Mouse (Mus musculus): Measurements from ENCODE around the gene Prom1. TPM values are rescaled to one million over a fixed set of nuclear protein-coding genes. Genes with fewer than 3 reads are reported as not detected.

Gene Prom1
- total and polyA plus RNA-seq, 2 experiments, result 1.8 to 13.5 TPM

DNA sequence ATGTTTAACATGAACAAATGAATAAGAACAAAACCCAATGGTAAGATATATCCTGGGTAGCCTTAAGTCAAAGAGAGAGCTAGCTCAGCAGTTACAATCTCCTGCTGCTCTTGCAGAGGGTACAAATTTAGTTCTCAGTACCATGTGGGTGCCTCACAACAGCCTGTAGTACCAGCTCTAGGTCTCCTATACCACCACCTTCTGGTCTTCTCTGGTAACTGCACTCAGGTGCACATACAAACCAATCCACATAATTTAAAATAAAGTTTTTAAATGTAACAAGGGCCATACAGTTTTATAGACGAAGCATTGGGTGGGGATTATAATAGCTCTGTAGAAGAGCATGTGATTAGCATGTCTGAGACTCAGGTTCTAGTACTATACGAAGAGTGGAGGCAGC lies 2.3 kb upstream of the Prom1 start:
- 93% methylated on average over 2 of the region's 2 CpGs for WGBS
- Histone ChIP-seq H3K36me3 (ENCODE audit: control insufficient read depth, insufficient read depth, low read length) (no peaks in the 10 kb centered on the region), H3K79me2 (ENCODE audit: control insufficient read depth, insufficient read depth, low read length) (no peaks in the 10 kb centered on the region), H3K4me3 (ENCODE audit: insufficient read depth, low read depth, low read length) (no peak overlapping the region), H3K27ac (replicated peaks; ENCODE audit: insufficient read depth, low read depth, low read length) (no peak overlapping the region), H3K9ac (ENCODE audit: low read depth, low read length) (no peak overlapping the region), H3K27me3 (ENCODE audit: control insufficient read depth, insufficient read depth, low read length) (peaks cover 16% of the 10 kb centered on the region), H3K4me1 (ENCODE audit: control insufficient read depth, insufficient read depth, low read length) (peaks cover 18% of the 10 kb centered on the region)
- no peak for DNase-seq (ENCODE audit: extremely low read depth, low read depth, low spot score)
- TF ChIP-seq CTCF (IDR thresholded peaks at IDR 0.05; ENCODE audit: low read depth, low read length) (no peak), POLR2A (IDR thresholded peaks at IDR 0.05; ENCODE audit: extremely low read depth, insufficient read depth, low read length) (no peak)

DNA sequence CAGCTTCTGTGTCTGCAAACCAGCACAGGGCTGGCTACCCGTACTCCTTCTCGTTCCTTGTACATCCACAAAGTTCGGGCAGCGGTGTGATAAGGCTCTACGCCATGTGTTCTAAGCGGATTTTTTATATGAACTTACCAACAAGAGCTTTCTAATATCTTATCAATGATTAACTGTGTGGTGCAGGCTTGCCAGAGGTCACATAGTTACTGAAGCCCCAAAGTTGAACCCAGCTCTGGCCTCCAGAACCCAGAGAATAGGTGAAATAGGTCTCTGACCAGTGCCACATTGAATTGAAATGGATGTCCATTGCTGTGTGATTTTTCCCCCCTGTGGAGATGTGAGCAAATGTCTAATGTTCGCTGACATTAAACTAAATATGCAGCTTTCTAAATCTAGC lies 1.3 kb upstream of the Prom1 start:
- Histone ChIP-seq H3K4me3 (ENCODE audit: insufficient read depth, low read depth, low read length) (no peak overlapping the region), H3K36me3 (ENCODE audit: control insufficient read depth, insufficient read depth, low read length) (no peaks in the 10 kb centered on the region), H3K27ac (replicated peaks; ENCODE audit: insufficient read depth, low read depth, low read length) (no peak overlapping the region), H3K4me1 (ENCODE audit: control insufficient read depth, insufficient read depth, low read length) (peaks cover 18% of the 10 kb centered on the region), H3K27me3 (ENCODE audit: control insufficient read depth, insufficient read depth, low read length) (peaks cover 16% of the 10 kb centered on the region), H3K79me2 (ENCODE audit: control insufficient read depth, insufficient read depth, low read length) (no peaks in the 10 kb centered on the region), H3K9ac (ENCODE audit: low read depth, low read length) (no peak overlapping the region)
- TF ChIP-seq CTCF (IDR thresholded peaks at IDR 0.05; ENCODE audit: low read depth, low read length), result no peak
- no peak for TF ChIP-seq POLR2A (IDR thresholded peaks at IDR 0.05; ENCODE audit: extremely low read depth, insufficient read depth, low read length)
- WGBS, result 30% methylated on average over 7 of the region's 7 CpGs
- DNase-seq (ENCODE audit: extremely low read depth, low read depth, low spot score), result peak; percentile 95

DNA sequence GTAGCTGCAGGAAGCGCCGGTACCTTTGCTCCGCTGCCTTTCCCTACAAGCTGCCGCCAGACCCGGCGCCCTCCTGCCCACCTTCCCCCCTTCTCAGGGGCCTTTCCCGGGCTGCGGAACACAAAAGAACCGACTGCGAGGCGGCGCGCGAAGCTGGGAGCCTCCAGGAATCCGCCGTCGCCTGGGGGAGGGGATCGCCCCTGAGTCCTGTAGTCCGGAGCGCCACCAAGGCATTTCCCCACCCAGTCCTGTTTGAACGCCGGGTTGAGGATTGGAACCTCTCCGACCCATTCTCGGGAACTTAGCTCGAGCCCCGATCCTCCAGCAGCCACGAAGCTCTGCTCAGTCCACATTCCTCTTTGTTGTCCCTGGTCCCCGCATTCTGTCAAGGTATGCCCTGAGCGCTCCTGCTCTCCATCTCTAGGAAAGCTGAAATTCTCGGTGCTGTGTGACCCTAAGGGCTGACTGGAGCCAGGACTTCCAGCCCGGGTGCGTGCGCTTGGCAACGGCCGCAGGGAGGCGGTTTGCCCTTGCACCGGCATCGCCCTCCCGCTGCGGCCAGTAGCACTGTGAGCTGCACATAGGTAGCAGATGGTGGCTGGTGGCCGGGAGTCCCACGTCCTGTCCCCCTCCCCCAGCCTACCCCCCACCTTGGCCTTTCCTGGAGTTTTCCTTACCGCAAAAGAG lies 1.1 kb downstream of the Prom1 start:
- DNase-seq (ENCODE audit: extremely low read depth, low read depth, low spot score), result peak; percentile 14
- H3K27ac ChIP-seq (replicated peaks; ENCODE audit: insufficient read depth, low read depth, low read length), result no peak overlapping the region
- peak overlapping the region; percentile 8; the same call in 1 of the 2 replicates for H3K9ac ChIP-seq (ENCODE audit: low read depth, low read length)
- WGBS, result under 1% methylated on average over 43 of the region's 43 CpGs
- no peaks in the 10 kb centered on the region for H3K79me2 ChIP-seq (ENCODE audit: control insufficient read depth, insufficient read depth, low read length)
- peaks cover 16% of the 10 kb centered on the region for H3K27me3 ChIP-seq (ENCODE audit: control insufficient read depth, insufficient read depth, low read length)
- TF ChIP-seq POLR2A (IDR thresholded peaks at IDR 0.05; ENCODE audit: extremely low read depth, insufficient read depth, low read length), result no peak
- TF ChIP-seq CTCF (IDR thresholded peaks at IDR 0.05; ENCODE audit: low read depth, low read length), result peak; percentile 30
- peak overlapping the region; percentile 35; the same call in 1 of the 2 replicates for H3K4me3 ChIP-seq (ENCODE audit: insufficient read depth, low read depth, low read length)
- peaks cover 21% of the 10 kb centered on the region for H3K4me1 ChIP-seq (ENCODE audit: control insufficient read depth, insufficient read depth, low read length)
- no peaks in the 10 kb centered on the region for H3K36me3 ChIP-seq (ENCODE audit: control insufficient read depth, insufficient read depth, low read length)

DNA sequence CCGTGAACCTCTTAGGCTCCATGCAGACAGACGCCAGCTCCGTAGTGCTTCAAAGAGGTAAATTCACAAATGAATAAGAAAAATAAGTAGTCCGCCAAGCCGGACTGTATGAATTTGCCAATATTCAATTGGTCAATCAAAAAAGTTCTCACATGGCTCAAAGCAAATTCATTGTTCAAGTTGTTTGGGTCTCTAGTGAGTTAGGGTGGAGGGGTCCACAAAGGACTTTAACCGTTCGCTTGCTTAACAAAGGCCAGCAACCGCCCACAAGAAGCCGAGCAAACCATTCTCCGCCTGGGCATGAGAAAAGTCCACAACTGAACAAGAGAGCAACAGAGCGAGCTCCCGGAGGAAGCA lies 1.7 kb downstream of the Prom1 start:
- no peak overlapping the region for H3K9ac ChIP-seq (ENCODE audit: low read depth, low read length)
- peaks cover 21% of the 10 kb centered on the region for H3K4me1 ChIP-seq (ENCODE audit: control insufficient read depth, insufficient read depth, low read length)
- no peaks in the 10 kb centered on the region for H3K36me3 ChIP-seq (ENCODE audit: control insufficient read depth, insufficient read depth, low read length)
- no peaks in the 10 kb centered on the region for H3K79me2 ChIP-seq (ENCODE audit: control insufficient read depth, insufficient read depth, low read length)
- H3K27me3 ChIP-seq (ENCODE audit: control insufficient read depth, insufficient read depth, low read length), result peaks cover 16% of the 10 kb centered on the region
- no peak for DNase-seq (ENCODE audit: extremely low read depth, low read depth, low spot score)
- TF ChIP-seq POLR2A (IDR thresholded peaks at IDR 0.05; ENCODE audit: extremely low read depth, insufficient read depth, low read length) (no peak), CTCF (IDR thresholded peaks at IDR 0.05; ENCODE audit: low read depth, low read length) (no peak)
- H3K27ac ChIP-seq (replicated peaks; ENCODE audit: insufficient read depth, low read depth, low read length), result no peak overlapping the region
- H3K4me3 ChIP-seq (ENCODE audit: insufficient read depth, low read depth, low read length), result peak overlapping the region; percentile 35; the same call in 1 of the 2 replicates
- WGBS, result 9% methylated on average over 12 of the region's 12 CpGs

DNA sequence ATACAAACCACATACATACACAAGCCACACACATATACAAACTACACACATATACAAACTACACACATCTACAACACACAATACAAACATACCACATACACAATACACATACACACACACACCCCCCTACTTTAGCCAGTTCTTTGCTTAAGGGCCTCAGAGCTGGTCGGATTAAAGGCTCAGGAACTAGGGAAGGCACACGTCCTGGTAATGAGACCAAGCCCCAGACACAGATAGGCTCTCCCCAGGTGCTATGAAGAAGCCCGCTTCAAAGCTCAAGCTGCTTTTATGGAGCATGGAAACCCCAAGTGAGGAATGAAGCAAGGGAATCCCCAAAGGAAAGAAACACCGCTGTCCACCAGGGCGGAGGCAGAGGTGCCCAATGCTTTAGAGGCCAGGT lies 4.8 kb downstream of the Prom1 start:
- Histone ChIP-seq H3K27ac (replicated peaks; ENCODE audit: insufficient read depth, low read depth, low read length) (no peak overlapping the region), H3K36me3 (ENCODE audit: control insufficient read depth, insufficient read depth, low read length) (no peaks in the 10 kb centered on the region), H3K4me1 (ENCODE audit: control insufficient read depth, insufficient read depth, low read length) (peaks cover 11% of the 10 kb centered on the region), H3K27me3 (ENCODE audit: control insufficient read depth, insufficient read depth, low read length) (peaks cover 16% of the 10 kb centered on the region), H3K79me2 (ENCODE audit: control insufficient read depth, insufficient read depth, low read length) (no peaks in the 10 kb centered on the region), H3K9ac (ENCODE audit: low read depth, low read length) (no peak overlapping the region), H3K4me3 (ENCODE audit: insufficient read depth, low read depth, low read length) (no peak overlapping the region)
- TF ChIP-seq CTCF (IDR thresholded peaks at IDR 0.05; ENCODE audit: low read depth, low read length) (no peak), POLR2A (IDR thresholded peaks at IDR 0.05; ENCODE audit: extremely low read depth, insufficient read depth, low read length) (no peak)
- WGBS, result 93% methylated on average over 5 of the region's 5 CpGs
- no peak for DNase-seq (ENCODE audit: extremely low read depth, low read depth, low spot score)

DNA sequence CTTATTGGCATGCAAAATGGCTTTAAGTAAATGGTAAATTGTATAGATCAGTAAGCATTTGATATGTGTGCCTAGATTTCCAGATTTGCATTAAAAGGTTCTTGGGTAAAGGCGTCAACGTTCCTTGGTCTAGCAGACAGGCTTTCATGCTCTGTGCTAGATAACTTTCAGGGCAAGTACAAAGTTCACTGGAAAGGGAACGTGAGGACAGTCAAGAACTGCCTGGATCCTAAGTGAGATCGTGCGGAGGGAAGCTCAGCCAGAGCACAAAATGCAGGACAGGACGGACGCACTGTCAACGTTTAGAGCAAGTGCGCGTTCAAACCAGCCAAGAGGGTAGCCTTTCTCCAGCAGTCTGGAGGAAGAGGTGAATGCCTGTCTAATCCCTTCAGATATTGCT lies 5.7 kb downstream of the Prom1 start:
- no peak for TF ChIP-seq POLR2A (IDR thresholded peaks at IDR 0.05; ENCODE audit: extremely low read depth, insufficient read depth, low read length)
- TF ChIP-seq CTCF (IDR thresholded peaks at IDR 0.05; ENCODE audit: low read depth, low read length), result no peak
- H3K27ac ChIP-seq (replicated peaks; ENCODE audit: insufficient read depth, low read depth, low read length), result no peak overlapping the region
- peak; percentile 33 for DNase-seq (ENCODE audit: extremely low read depth, low read depth, low spot score)
- no peaks in the 10 kb centered on the region for H3K36me3 ChIP-seq (ENCODE audit: control insufficient read depth, insufficient read depth, low read length)
- peaks cover 6% of the 10 kb centered on the region; the same call in 1 of the 2 replicates for H3K4me1 ChIP-seq (ENCODE audit: control insufficient read depth, insufficient read depth, low read length)
- no peak overlapping the region for H3K4me3 ChIP-seq (ENCODE audit: insufficient read depth, low read depth, low read length)
- 35% methylated on average over 10 of the region's 10 CpGs for WGBS
- H3K27me3 ChIP-seq (ENCODE audit: control insufficient read depth, insufficient read depth, low read length), result peaks cover 7% of the 10 kb centered on the region
- H3K79me2 ChIP-seq (ENCODE audit: control insufficient read depth, insufficient read depth, low read length), result no peaks in the 10 kb centered on the region
- H3K9ac ChIP-seq (ENCODE audit: low read depth, low read length), result no peak overlapping the region
